Mouse (Mus musculus) lung, adult 2 months (tissue): Measurements from ENCODE around the gene Map7d1.

Source experiments
- CTCF ChIP-seq: fragments of 200-500 bp; IDR thresholded peaks from 2 replicates; pipeline ENCODE4 v1.5.1; 2011; ENCODE audit warnings: mild to moderate bottlenecking, low read length, control low read depth; ENCODE audit not compliant: insufficient read depth
- POLR2A ChIP-seq: fragments of 200-500 bp; IDR thresholded peaks from 2 replicates; pipeline ENCODE4 v1.6.1; 2011; ENCODE audit warnings: low read depth, mild to moderate bottlenecking, control low read depth, low read length, borderline replicate concordance; ENCODE audit errors: extremely low read depth

DNA sequence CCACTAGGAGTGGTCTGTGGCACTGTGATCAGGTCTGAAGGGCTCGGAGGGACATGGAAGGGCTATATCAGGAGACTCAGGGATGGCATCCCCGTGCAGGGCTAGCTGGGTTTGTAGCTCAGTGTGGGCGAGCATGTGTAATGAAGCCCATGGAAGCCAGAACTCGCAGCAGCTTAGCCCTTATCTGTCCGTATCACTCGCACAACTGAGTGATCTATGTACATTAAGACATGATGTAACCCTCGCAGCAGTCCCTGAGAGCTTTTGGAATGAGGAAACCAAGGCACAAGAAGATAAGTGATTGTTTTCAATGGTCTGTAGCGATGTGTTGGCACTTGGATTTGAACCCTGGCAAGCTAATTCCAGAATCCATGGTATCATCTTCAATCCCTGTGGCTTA lies 27.4 kb upstream of the Map7d1 start:
- TF ChIP-seq CTCF (no peak), POLR2A (no peak)
